Mouse (Mus musculus): Measurements from ENCODE around the gene Hpcal1.
"Not testable (repeated sequence)": the region's sequence is repeated elsewhere in the genome, so short reads cannot be mapped to it uniquely, and the experiment has no call there.

The Hpcal1 gene

DNA sequence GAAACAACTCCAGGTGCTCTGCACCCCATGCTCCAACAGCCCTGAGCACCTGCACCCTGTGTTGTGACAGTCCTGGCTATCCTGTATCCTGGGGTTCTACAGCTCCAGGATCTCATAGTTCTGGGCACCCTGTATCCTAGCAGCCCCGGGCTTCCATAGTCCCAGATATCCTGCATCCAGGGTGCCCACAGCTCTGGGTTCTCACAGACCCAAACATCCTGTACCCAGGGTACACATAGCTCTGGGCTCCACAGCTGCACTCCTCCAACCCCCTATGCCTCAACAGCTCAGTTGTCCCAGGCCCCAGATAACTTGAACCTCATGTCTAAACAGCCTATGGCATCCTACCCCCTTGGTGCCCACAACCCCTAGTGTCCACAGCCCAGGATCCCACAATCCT lies 49.6 kb downstream of the Hpcal1 start:
- DNase-seq (ENCODE audit: low spot score): no peak

DNA sequence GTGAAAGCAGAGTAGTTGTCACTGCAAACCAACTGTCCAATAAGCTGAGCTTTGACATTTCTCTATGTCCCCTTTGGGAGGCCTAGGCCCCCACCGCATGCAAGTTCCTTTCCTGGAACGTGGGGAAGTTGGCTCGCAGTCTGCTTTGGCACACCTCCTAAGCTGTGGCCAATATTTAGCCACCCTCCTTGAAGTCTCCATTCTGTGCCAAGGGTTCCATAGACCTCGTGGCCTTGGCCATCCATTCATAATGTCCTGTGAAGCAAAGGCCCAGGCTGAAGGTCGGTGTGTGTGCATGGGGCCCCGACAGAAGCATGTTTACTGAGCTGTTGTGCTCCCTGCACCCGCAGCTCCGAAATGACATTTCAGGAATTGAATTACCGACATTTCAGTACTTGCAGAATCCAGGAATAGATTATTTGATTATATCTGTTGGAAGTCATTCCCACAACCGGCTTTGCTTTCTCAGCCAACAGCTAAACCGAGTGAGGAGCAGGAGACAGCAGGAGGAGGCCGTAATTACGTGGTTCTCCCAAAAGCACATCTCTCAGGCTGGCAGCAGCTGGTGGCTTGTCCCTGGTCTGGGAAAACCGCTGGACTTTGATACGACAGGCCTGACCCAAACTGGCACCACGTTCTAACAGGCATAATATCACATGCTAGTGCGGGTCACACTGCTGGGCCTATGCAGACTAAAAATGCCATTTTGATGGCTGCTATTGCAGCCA lies 51.1 kb downstream of the Hpcal1 start:
- peak; percentile 46 for DNase-seq (ENCODE audit: low spot score)

DNA sequence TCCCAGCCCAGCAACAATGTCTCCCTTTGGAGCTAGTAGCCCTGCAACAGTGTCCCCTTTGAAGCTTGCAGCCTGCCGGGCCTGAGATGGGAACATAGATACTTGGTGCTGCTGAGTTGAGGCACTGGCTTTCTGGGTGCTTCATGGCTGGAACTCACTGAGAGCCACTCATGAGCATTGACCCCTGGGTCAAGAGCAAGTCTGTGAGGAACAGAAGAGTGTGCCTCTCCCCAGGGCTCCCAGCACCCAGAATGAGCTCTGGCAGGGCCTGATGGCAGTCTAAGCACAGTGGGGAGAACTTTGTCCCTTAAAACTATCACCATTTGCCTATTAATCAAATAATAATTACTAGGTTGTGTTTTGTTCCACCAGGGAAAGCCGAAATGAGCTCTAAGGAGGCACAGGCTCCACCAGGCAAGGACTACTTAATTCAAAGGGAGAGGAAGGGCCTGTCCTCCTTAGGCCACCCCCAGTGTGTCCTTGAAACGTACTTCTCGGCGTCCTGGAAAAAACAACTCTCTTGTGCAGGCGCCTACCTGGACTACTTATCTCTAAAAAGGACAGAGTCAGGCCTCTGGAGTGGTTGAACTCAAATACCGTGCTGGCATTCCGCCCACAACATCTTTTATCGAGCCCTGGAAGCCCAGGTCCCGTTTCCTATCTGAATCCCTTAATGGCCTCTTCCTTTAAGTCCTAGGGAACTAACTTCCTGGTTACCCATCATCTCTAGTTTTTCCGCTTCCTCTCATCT lies 52.1 kb downstream of the Hpcal1 start:
- no peak for DNase-seq (ENCODE audit: low spot score)

DNA sequence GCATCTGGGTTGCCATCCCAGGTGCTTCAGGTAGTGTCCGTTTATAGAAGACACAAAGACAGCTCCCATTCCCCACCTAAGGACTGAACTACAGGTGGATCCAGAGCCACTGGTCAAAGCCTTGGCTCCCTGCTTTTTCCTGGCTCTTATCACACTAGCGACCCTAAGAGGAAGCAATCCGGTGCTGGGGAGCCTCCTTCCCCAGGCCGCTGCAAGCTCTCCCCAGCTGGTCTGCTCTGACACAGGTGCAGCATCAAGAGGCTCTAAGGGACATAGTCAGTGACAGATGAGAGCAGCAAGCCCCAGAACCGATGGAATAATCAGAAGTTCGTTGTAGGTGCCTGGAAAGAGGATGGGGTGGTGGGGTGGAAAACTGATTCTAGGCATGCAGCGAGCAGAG lies 54.8 kb downstream of the Hpcal1 start:
- DNase-seq (ENCODE audit: low spot score): no peak

DNA sequence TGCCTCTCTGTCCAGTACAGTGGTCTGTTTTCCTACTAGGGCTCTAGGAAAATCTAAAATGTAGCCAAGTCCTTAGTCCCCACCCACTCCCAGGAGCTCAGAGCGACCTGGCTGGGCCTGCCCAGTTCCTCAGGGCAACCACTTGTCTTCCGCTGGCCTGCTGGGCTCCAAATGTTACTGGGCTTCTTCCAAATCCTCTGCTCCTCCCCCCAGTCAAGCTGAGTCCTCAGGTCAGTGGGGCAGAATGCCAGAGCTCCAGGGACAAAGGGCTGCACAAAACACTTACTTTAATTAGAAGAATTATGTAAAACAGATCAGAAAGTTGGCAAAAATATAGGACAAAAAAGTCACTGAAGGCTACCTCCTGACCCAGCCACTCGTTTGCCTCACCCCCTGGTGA lies 56.1 kb downstream of the Hpcal1 start:
- DNase-seq (ENCODE audit: low spot score): peak; percentile 94

DNA sequence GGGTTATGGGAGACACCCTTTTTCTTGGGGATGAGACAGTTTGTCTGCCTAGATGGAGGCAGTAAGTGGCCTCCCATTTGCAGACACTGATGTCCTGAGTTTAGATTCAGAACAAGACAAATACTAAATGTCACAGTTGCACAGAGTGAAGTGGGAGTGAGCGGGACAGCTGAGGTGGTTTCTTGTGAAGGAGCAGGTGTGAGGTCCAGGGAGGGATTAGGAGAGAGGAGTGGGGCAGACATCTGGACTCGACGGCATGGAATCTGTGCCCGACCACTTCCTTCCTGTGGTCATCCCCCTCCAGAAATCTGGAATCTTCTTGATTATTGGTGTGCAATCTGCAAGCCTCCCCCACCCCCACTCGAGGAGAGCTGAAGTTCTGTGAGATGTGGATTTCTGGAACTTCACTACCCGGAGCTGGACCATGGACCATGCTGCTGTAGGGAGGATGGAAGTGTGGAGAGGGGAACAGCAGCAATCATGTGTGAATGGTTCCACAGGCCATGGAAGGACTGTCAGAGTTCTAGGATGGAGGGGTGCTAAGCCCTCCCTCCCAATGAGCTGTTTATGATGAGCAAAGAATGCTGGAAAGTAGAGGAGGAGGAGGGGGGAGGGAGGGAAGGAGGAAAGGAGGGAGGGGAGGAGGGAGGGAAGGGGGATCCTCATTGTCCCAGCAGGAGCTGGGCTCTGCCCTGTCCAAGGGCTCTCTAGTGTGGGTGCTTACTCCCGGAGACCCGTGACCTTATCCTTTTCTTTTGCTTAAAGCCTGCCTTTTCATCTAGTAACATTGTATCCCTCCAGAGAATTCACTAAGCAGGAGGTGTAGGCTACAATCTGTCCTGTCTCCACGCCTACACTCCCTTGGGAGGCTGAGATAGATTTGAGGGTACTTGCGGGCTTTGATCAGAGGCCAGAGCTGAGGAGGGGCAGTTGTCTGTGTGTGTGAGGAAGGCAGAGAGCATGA lies 56.8 kb downstream of the Hpcal1 start:
- no peak for DNase-seq (ENCODE audit: low spot score)

DNA sequence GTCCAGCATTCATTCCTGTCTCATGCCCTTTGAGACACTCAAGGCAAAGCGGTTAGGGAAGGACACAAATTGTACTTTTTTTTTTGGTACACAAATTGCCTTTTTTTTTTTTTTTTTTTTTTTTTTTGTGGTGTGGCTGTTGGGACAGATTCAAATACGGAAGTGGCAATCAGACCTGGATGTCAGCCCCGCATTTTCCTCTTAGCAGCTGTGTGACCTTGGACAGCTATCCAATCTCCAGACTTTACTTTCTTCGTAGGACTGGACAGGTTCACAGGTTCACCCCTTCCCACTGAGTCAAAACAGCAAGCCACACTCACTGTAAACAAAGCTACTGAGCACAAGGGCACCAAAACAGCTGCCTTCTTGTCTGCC lies 57.5 kb downstream of the Hpcal1 start:
- DNase-seq (ENCODE audit: low spot score): peak; percentile 21

DNA sequence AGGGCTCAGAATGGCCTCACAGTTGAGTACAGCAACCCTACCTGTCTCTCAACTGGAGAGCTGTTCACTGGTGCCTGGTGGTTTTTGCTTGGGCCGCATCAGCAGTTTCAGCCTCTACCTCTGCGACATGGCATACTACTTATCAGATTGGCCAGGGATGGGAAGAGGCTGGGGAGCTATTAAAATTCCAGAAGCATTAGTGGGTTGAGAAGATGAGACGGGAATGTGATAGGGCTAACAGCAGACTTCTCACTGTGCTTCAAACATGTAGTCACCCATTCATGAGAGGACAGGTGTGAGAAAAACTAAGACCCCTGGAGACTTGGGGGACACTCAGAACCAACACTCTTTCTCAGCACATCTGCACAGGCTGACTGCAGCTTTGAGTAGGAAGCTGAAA lies 59.1 kb downstream of the Hpcal1 start:
- no peak for DNase-seq (ENCODE audit: low spot score)

DNA sequence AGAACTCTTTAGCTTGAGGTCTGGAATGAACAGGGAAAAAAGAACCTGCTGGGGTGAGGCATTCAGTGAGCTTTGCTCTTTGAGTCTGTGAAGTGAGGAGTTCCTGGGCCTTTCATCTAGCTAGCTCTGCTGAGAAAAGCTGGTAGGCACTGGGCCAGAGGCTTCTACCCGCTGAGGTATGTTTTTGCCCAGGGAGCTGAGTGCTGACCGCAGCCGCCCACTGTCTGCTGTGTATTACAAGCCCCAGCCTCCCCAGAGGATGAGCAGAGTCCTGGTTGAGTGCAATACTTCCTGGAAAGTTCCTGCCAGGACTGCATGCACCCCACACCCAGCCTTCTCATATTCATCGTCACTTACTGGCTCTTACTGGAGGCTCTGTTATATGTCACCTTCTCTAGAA lies 59.8 kb downstream of the Hpcal1 start:
- DNase-seq (ENCODE audit: low spot score): peak; percentile 50

DNA sequence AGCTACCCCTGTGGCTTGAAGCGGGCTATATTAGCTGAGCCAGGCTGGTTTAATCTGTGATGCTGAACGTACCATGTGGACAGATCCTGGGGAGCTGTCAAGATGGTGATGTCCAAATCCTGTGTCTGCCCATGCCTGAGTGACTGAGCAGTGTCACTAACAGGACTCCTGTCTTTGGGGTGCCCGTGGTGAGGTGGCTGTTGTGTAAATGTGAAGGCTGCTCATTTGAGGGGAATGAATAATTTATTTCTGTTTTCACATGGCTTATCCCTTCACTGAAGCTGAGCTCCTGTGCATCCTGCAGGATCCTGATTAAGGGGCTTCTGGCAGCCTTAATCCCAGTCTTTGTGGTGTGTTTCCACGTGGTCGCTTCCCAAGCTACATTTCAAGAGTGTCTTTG lies 62.2 kb downstream of the Hpcal1 start:
- DNase-seq (ENCODE audit: low spot score): no peak

DNA sequence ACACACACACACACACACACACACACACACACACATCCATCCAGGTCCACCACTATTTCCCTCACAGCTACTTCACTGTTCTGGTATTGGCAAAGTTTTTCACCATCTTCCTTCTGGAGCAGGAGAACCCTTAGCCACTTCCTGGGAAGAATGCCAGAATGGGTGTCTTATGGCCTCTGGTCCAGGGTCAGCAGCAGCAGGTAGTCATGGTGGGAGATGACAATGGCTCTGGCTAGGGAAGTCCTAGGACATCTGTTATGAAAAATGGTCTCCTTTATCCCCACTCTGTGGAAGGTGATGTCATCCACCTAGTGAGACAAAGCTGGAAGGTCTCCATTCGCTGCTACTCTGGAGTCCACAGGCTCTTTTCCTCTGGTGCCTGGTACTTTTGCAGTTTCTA lies 64.1 kb downstream of the Hpcal1 start:
- DNase-seq (ENCODE audit: low spot score): no peak

DNA sequence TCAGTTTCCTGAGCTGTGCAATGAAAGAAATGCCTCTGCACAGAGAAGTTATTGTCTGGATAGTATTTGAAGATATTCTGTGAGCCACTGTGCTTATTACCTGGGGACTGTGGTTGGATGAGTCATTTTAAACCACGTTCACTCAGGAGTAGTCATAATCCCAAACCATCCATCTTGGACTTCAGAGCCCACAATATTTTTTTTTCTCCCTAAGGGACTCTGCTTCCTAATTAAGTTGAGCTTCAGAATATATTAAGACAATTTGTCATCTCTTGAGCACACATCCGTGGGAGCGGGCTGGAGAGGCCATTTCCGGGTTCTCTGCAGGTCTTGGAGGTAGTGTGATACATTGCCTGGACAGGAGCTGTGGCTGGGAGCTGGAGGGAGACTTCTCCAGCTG lies 66.2 kb downstream of the Hpcal1 start:
- DNase-seq (ENCODE audit: low spot score): no peak

DNA sequence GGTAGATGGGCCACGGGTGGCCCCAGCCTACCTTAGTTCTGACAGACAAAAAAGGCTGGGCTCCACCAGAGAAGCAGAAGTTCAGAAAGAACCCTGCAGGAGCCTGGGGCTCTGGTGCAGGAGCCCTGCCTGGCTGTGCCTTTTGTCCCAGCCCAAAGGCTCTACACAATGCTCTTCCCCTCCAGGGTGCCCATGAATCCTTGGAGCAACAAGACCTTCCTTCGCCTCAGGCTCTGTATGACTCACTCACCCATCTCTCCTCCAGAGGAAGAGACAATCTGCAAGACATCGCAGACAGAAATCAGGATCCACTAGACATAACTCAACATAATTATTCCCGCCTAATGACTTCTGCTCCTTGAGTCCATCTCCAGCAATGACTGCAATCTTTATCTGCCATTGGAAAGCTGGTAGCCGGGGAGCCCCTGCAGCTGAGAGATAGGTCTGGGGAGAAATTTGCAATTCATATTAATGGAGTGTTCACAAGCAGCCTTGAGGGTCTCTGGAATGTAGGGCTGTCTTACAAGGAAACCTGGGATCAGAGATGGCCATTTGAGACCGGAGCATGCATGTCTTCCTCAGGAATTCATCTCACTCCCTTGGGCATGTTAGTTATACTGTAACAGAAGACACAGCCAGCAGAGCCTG lies 71.8 kb downstream of the Hpcal1 start:
- no peak for DNase-seq (ENCODE audit: low spot score)

DNA sequence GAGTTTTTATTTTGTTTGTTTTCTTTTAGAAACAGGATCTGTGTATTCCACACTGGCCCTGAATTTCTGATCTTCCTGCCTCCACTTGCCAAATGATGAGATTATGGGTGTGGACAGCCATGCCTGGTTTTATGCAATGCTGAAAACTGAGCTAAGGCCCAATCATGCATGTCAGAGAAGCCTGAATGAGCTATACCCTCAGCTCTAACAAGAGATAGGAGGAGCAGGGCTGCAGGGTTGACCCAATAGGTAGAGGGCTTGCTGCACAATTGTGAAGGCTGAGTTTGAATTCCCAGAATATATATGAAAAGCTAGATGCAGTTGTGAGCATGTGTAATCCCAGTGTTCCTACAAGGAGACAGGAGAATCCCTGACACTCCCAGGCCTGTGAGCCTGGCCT lies 72.4 kb downstream of the Hpcal1 start:
- no peak for DNase-seq (ENCODE audit: low spot score)

DNA sequence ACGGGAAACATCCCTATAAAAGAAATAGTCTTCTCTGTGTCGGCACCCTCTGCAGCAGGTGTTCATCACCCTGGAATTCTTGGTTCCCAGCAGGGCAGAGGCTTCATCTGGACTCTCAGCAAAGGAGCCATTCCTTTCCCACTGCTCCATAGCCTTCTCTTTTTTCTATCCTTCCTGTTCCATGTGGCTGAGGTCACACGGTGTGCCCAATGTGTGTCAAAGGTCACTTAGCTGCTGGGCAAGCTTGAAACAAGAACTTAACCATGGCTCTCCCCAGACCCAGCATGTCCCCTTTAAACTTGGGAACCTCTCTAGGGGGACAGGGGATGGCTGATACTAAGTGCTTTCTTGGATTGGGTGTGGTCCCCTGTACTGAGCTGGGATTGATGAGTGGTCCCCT lies 73.3 kb downstream of the Hpcal1 start:
- peak; percentile 43 for DNase-seq (ENCODE audit: low spot score)

DNA sequence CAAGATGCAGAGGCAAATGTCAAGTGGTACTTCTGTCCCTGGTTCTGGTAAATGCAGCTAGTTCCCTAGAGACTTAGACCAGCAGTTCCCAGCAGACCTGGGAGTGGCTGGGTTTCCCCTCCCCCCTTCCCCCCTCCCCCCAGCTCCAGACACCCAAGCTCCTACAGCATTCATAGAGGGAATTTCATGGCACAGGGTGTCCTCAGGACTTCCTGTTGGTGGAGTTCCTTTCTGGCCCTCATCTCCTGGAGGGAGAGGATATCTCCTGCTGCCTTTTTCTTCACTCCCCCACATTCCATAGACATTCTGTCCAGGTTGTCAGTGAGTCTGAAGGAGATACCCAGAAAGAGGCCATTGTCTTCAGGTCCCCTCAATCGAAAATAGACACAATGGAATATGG lies 76.9 kb downstream of the Hpcal1 start:
- DNase-seq (ENCODE audit: low spot score): not testable (repeated sequence)

DNA sequence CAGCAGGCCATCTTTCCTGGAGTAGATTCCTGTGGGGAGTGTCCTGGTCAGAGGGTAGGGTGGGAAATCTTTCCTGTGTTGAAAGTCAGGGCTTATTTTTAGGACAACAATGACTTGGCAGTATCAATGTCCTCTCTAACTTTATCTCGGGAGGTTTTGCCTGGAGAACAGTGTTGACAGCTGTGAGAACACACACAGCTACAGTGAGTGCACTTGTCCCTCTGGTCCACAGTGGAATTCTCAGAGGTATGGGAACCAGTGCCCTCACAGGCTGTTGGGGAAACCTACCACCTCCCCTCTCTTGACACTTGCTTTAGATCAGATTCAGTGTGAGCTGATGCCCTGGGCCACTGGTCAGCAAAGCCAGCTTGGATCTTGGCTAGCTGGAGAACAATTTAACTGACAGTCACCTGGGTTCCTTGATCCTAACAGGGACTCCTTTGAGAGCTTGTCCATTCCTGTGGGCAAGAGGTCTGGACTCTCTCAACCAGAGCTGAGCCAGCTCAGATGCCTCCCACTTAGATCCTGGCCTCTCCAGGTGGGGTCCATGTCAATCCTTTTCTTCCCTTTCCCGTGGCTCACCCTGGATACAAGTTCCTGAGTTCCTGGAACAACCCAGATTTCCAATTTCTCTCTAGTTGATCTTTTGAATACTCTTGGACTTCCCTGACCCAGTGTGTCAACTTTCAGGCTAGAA lies 79.0 kb downstream of the Hpcal1 start:
- DNase-seq (ENCODE audit: low spot score): no peak

DNA sequence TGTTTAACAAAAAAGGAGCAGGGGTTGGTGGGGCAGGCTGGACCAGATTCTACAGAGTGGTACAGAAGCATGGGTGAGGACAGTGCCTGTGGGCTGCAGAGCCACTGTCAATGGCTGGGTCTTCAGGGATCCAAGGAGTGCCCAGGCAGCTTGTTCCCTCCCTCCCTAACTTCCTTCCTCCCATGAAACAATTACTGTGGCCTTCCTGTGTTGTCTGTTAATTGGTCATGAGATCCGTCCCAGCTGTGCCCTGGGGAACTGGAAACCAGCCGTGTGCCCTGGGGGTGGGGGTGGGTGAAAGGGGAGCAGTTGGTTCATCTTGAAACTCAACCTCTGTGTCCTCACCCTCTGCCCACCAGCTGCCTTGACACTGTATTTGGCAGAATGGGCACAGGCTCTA lies 79.9 kb downstream of the Hpcal1 start:
- peak; percentile 39 for DNase-seq (ENCODE audit: low spot score)

DNA sequence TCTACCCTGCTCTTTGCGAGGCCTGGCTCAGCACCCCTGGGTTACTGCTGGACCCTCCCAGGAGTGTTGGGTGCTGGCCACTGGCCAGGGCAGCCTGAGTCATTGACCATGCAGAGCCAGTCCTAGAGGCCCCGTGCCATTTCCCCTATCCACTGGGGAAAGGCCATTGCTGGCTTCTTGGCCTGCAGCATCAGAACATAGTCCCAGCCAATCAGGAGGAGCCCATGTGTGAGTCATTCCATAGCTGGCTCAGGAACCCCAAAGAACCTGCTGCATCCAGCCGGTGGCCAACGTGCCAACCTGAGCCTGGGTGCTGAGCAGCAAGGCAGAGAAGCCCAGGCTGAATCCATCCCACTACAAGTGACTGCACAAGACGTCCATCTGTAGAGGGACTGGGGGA lies 83.1 kb downstream of the Hpcal1 start:
- DNase-seq (ENCODE audit: low spot score): peak; percentile 70

DNA sequence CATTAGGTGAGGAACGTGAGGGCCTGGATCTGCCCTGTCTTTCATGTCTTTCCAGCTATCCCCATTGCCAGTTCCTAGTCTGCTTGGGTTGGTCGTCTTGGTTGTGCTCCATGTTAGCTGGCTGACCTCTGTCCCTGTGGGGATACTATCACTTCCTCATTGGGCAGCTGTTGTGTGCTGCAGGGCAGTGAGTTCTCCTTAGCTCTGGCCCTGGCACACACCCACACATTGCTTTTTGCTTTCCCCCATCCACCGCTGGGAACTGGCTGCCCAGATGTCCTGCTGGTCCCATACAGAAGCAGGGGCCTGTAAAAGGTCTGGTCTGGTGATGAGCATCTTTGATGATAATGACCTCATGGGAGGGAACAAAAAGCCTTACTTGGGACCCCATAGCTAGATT lies 84.2 kb downstream of the Hpcal1 start:
- DNase-seq (ENCODE audit: low spot score): not testable (repeated sequence)

DNA sequence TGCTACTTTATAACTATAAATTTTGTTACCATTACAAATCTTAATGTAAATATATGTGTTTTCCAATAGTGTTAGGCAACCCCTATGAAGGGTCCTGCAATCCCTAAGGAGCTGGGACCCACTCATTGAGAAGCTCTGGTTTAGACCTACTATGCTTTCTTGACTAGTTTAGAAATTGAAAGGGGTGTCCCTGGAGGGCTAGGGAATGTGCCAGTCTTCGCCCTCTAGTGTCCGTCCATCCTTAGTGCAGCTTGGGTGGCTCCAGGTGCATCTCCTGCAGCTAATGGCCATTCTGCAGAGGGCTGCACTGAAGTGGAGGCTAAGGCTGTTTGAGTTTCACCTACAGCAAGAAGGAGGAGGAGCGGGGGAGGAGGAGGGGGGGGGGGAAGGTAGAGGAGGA lies 87.7 kb downstream of the Hpcal1 start:
- peak; percentile 37 for DNase-seq (ENCODE audit: low spot score)

DNA sequence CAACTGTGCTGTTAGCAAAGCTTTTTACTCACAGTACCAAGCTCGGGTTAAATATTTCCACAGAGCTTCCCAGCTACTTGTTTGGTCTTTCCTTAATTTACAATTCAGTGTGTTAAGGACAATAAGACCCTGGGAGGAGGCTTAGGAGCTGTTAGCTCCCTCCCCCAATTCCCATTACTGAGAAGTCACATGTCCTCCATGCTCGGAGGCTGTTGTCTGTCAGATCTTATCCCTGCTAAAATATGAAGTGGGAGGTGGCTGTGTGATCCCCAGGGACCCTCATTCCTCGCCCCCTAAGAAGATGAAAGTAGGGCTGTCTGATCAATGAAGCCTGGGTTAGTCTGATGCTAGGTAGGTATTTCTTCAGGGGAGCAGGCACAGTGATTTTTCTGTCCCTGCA lies 88.4 kb downstream of the Hpcal1 start:
- no peak for DNase-seq (ENCODE audit: low spot score)

Measured in adipocyte (in vitro differentiated cells).